Mouse (Mus musculus) Patski (cell line): ENCODE measurements around the gene Spg20. TPM values are rescaled to one million over a fixed set of nuclear protein-coding genes. Genes with fewer than 3 reads are reported as not detected.

ENCODE experiments used
- ATAC-seq: fragments of 100-300 bp; one replicate; pipeline ENCODE4 v1.8.0; 2021
- CTCF ChIA-PET: fragments of 350-600 bp; sonication (Branson Sonifier 250); formaldehyde crosslinking; loops from one replicate; lab custom pipeline; 2022; ENCODE audit warnings: inconsistent platforms; lab: Charles Lee
- POLR2A ChIA-PET: fragments of 350-600 bp; sonication (Branson Sonifier 250); formaldehyde crosslinking; loops from one replicate; lab custom pipeline; 2022; ENCODE audit warnings: antibody characterized with exemption, inconsistent platforms; lab: Charles Lee
- DNase-seq: peaks from one replicate; pipeline ENCODE4 v3.0.0-alpha.2; 2011; ENCODE audit warnings: low read depth, low spot score
- H3K27me3 ChIP-seq: fragments of 371-371 bp; one replicate; pipeline ENCODE4 v1.5.1; 2021
- CTCF ChIP-seq: fragments of 100-300 bp; IDR thresholded peaks from one replicate; pipeline ENCODE4 v1.5.1; 2021
- in situ Hi-C: fragments of 300-500 bp; cut with MboI; formaldehyde crosslinking; loops from 3 replicates; pipeline ENCODE4 v1.11.1; 2018; ENCODE audit warnings: low pct_unique_long_range_greater_than_20kb, mixed read lengths
- polyA plus RNA-seq: library from polyadenylated mRNA; unstranded; gene quantifications from one replicate; pipeline ENCODE4 v1.2.3, GENCODE M21; 2021

Gene Spg20
- polyA plus RNA-seq: 69.2 TPM

- no peaks in the 10 kb centered on the region for H3K27me3 ChIP-seq
- DNase-seq: peak; percentile 75
- in situ Hi-C loops: loop anchor here (5.0 kb wide), 1 partner anchor 35 kb away; no protein-coding TSS in a partner anchor
- POLR2A ChIA-PET: interaction anchor here (0.7 to 1.4 kb wide), 4 partner anchors 16 to 279 kb away, joined by 3 to 10 read pairs (median 4); no protein-coding TSS in a partner anchor
- no peak for TF ChIP-seq CTCF
- CTCF ChIA-PET: interaction anchor here (1.0 to 7.6 kb wide), 9 partner anchors 9 to 300 kb away, joined by 3 to 72 read pairs (median 5); no protein-coding TSS in a partner anchor
- ATAC-seq: peak; percentile 78
Observed at GRCm38 (mm10) chr3:55111935-55112709, at the start of gene Spg20. Gene Spg20 (plus strand): TSS chr3:55112108.

DNA sequence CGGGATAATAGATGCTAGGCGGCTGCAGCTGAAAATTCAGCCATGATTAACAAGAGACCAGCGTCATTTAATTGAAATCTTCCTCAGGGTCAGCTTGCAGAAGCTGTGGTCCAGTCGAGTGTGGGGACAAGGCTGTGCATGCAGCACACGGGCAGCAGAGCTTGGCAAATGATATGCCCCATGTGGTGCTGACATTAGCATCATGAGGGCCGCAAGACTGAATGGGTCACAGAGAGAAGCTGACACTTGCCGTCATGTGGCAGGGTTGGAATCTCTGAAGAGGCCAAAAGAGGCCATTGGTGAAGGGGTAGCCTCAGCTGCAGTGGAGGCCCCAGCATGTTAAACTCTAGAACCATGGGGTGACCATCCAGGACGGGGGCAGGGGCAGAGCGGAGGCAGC is 49.3 kb upstream of the Spg20 start:
- in situ Hi-C loops: loop anchor here (10.0 kb wide), 1 partner anchor 708 kb away; no protein-coding TSS in a partner anchor
- TF ChIP-seq CTCF: no peak
- ATAC-seq (no peak), DNase-seq (no peak)
- CTCF ChIA-PET: interaction anchor here (0.9 to 3.0 kb wide), 5 partner anchors 12 to 251 kb away, joined by 3 to 9 read pairs (median 3); no protein-coding TSS in a partner anchor
- H3K27me3 ChIP-seq: peaks cover 10% of the 10 kb centered on the region
- POLR2A ChIA-PET: interaction anchor here (1.2 kb wide), 1 partner anchor 128 kb away, joined by 3 read pairs; no protein-coding TSS in a partner anchor

DNA sequence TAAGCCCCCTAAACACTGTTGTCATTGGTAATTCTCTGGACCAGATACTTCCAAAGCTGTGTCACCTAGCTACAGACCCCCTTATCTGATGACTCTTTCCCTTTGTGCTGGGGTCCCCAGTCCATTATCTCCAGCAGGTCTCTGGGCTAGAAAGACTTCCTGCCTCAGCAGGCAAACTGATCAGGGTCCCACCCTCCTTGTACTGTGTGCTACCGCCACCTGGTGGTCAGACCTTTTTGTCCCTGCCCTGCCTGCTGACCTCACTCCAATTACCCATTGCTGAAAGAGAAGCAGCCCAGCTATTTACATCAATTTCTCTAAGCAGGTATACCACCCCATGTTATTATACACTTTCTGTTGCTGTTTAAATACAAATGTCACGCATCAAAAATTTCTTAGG is 47.5 kb upstream of the Spg20 start:
- peak; percentile 97 for TF ChIP-seq CTCF
- ATAC-seq: no peak
- peaks cover 7% of the 10 kb centered on the region for H3K27me3 ChIP-seq
- DNase-seq: no peak
- in situ Hi-C loops: loop anchor here (10.0 kb wide), 1 partner anchor 710 kb away; no protein-coding TSS in a partner anchor
- ChIA-PET CTCF (interaction anchor here (0.8 to 3.0 kb wide), 10 partner anchors 11 to 267 kb away, joined by 3 to 15 read pairs (median 4); no protein-coding TSS in a partner anchor), POLR2A (no interaction called here)

GRCm38 (mm10) chr3:55065738-55066665 is 45.9 kb upstream of the Spg20 start:
- CTCF ChIA-PET: interaction anchor here (1.3 to 2.0 kb wide), 4 partner anchors 10 to 16 kb away, joined by 4 to 11 read pairs (median 6); no protein-coding TSS in a partner anchor
- ATAC-seq (no peak), DNase-seq (no peak)
- in situ Hi-C loops: loop anchor here (5.0 to 10.0 kb wide), 2 partner anchors 254 to 711 kb away; no protein-coding TSS in a partner anchor
- POLR2A ChIA-PET: interaction anchor here (0.6 kb wide), 1 partner anchor 257 kb away, joined by 3 read pairs; no protein-coding TSS in a partner anchor
- H3K27me3 ChIP-seq: peaks cover 7% of the 10 kb centered on the region
- no peak for TF ChIP-seq CTCF

- in situ Hi-C loops: loop anchor here (5.0 to 10.0 kb wide), 2 partner anchors 254 to 712 kb away; no protein-coding TSS in a partner anchor
- ChIA-PET CTCF (interaction anchor here (1.3 to 2.0 kb wide), 4 partner anchors 9 to 15 kb away, joined by 4 to 11 read pairs (median 6); no protein-coding TSS in a partner anchor), POLR2A (no interaction called here)
- TF ChIP-seq CTCF: no peak
- no peak for ATAC-seq
- peaks cover 7% of the 10 kb centered on the region for H3K27me3 ChIP-seq
- no peak for DNase-seq
Observed at GRCm38 (mm10) chr3:55066666-55067023, 45.3 kb upstream of the Spg20 start.

- in situ Hi-C loops: loop anchor here (5.0 to 10.0 kb wide), 2 partner anchors 256 to 713 kb away; no protein-coding TSS in a partner anchor
- ATAC-seq: no peak
- no peak for DNase-seq
- ChIA-PET POLR2A (interaction anchor here (0.9 kb wide), 1 partner anchor 321 kb away, joined by 3 read pairs; no protein-coding TSS in a partner anchor), CTCF (interaction anchor here (1.1 to 2.0 kb wide), 2 partner anchors 8 to 12 kb away, joined by 3 to 11 read pairs; no protein-coding TSS in a partner anchor)
- H3K27me3 ChIP-seq: peaks cover 10% of the 10 kb centered on the region
- TF ChIP-seq CTCF: no peak
Observed at GRCm38 (mm10) chr3:55067791-55068434, 44.0 kb upstream of the Spg20 start.

DNA sequence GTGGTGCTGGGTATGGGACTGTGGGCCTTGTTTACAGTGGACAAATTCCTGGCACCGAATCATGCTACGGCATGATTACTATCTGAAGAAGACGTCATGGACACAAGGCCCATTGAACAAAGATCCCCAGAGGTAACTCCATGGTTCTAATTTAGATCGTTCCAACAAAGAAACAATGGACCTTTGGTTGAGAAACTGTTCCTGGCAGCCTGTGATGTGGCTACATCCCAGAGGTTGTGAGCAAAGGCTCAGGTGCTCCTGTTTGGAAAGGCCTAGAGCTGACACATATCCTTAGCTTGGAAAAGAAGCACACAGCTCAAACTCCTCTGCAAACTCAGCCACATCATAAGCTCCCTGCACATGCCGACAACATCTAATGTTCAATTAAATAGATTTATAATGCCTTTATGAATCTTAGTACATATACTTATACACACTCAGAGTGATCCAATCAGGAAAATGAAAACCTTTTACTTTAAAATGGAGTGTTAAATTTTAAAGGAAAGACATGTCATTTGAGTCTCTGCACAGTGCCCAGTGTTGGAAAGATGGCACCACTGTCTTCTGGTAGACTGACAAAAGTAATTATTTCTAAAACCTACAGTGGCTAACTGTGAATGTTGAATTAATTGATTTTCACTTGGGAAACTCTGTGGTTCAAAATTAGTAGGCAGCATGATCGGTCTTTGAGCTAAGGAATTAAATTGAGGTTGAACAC is 37.2 kb upstream of the Spg20 start:
- no peak for DNase-seq
- ChIA-PET POLR2A (no interaction called here), CTCF (interaction anchor here (0.9 to 9.5 kb wide), 6 partner anchors 8 to 280 kb away, joined by 3 to 90 read pairs (median 5); no protein-coding TSS in a partner anchor)
- no peak for ATAC-seq
- in situ Hi-C loops: loop anchor here (5.0 kb wide), 1 partner anchor 38 kb away; the partner anchor contains the start of gene Spg20
- TF ChIP-seq CTCF: no peak
- H3K27me3 ChIP-seq: peaks cover 3% of the 10 kb centered on the region

- ATAC-seq (no peak), DNase-seq (no peak)
- H3K27me3 ChIP-seq: peaks cover 3% of the 10 kb centered on the region
- ChIA-PET CTCF (interaction anchor here (0.9 to 9.5 kb wide), 7 partner anchors 9 to 280 kb away, joined by 3 to 90 read pairs (median 4); no protein-coding TSS in a partner anchor), POLR2A (interaction anchor here (0.6 kb wide), 1 partner anchor 254 kb away, joined by 3 read pairs; no protein-coding TSS in a partner anchor)
- in situ Hi-C loops: loop anchor here (5.0 kb wide), 1 partner anchor 37 kb away; the partner anchor contains the start of gene Spg20
- no peak for TF ChIP-seq CTCF
Observed at GRCm38 (mm10) chr3:55075294-55075648, 36.6 kb upstream of the Spg20 start.
